Mouse (Mus musculus) liver, embryonic 18 days (tissue): Measurements from ENCODE around the gene Cpz. TPM values are rescaled to one million over a fixed set of nuclear protein-coding genes. Genes with fewer than 3 reads are reported as not detected.

Source experiments
- polyA plus RNA-seq: library from polyadenylated mRNA; depleted of rRNA; stranded (reverse); fragments of >200 nt; gene quantifications from 2 replicates; pipeline ENCODE4 v1.2.3, GENCODE M21; 2012; rRNA removed

Gene Cpz
- 1.3 and 1.9 TPM in 2 replicates for polyA plus RNA-seq

DNA sequence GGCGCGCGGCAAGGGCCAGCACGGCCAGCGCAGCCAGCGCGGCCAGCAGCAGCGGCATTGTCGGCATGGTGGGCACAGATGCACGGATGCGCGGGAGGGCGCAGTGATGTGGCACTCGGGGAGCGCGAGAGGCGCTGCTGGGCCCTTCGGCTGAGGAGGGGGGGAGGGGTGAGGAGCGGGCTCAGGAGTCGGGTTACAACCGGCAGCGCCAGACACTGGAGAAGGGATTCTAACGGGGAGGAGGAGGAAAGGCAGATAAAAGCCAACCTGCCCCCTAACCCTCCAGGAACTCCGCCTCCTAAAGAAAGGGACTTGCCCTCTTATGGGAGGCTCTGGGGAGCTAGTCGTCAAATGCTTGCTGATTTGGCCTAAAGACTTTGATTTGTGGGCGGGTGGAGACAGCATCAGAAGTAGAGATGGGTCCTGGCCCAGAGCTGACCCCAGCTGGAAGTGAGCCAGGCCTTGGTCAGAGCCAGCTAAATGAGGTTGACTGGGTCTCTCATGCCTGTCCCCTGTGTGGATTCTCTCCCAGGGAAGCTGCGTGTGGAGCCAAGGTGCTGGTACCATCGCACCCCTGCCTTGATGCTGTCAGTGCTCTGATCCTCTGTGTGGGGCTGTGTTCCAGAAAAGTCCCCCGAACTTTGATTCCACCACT is at the start of gene Cpz:
Gene Cpz, minus strand, starts transcription at position 230 of the 655 bp plus-strand sequence.

DNA sequence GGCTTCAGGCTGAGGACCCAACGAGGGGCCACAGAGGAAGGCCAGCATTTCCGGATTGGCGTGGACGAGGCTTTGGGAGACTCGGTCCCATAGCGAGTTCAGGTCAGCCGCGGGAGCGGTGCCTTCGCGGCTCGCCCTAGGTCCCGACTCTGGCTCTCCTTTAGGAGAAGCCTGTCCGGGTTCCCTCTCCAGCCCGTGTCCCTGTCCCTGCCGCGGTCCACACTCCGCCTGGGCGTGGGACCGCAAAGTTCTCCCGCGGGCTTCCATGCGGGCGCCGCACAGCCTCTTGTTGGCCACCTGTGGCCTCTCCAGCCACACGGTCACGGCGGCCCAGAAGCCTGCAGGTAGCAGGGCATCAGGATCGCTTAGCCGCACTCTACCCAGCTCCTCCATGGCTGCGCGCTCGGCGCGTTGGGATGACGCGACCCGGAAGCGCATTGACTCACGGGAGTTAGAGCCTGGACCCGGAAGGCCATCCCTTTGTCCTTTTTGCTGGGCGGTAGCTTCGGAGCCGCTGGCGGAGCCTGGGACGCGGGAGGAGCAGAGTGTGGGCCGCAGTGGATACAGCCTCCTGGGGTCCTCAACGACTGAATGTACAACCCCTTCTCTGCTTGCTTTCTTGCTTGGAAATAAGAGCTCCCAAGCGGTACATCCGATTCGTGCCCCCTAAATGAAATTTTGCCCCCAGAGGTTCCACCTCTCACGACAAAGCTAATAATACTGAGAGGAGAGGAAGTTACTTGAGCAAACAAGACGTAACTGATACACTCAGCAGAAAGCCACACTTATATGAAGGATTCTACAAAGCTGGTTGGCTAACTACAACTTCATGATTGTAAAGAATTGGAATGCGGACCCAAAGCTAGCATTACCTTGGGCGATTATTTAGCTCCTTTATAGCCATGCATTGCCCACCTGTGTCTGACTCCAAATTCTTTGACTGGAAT is 49.4 kb upstream of the Cpz start, which contains the start of gene Trmt44:
Gene Trmt44, minus strand, starts transcription at position 418 of the 947 bp plus-strand sequence.

Other genes starting within 250 kb of the Cpz start
- not detected in 2 replicates for gene Adra2c, start 247.4 kb downstream of the Cpz start, polyA plus RNA-seq
- not detected in 2 replicates for gene Hmx1, start 136.6 kb downstream of the Cpz start, polyA plus RNA-seq
- 1.6 and 1.7 TPM in 2 replicates for gene Trmt44, start 49.4 kb upstream of the Cpz start, polyA plus RNA-seq
- 6.1 and 7.3 TPM in 2 replicates for gene Acox3, start 57.3 kb upstream of the Cpz start, polyA plus RNA-seq
- 1.2 and 1.4 TPM in 2 replicates for gene Htra3, start 154.1 kb upstream of the Cpz start, polyA plus RNA-seq
- 1.6 and 1.7 TPM in 2 replicates for gene Sh3tc1, start 214.3 kb upstream of the Cpz start, polyA plus RNA-seq
- gene Ablim2, start 232.2 kb upstream of the Cpz start, polyA plus RNA-seq = 0.51 and 0.54 TPM in 2 replicates